Mouse (Mus musculus) naive thymus-derived CD4-positive, alpha-beta T cell, adult 2 months (primary cell): Measurements from ENCODE around the gene Nr0b2.
A peak's percentile ranks its signal among the peaks of the same experiment; 100 is the strongest.

ENCODE experiments used
- DNase-seq: peaks from one replicate; pipeline ENCODE4 v3.0.0-alpha.2; 2011; ENCODE audit warnings: low read depth

Gene Nr0b2

DNA sequence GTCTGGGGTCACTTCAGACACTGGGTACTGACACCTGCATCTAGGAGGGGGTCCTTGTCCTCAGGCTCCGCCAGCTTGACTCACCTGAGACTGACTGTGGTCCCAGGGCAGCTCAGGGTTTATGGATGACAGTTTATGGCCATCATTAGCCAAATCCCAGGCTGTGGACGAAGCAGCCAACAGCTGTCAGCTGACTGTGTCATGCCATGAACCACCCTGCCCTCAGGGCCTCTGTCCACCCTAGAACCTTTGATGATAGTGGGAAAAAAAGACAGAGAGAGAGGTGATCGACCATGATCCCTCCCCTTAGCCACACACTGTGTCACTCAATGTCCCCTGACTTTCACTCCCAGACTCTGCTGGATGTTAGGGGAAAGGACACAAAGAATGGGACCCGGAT lies 8.4 kb downstream of the Nr0b2 start:
- no peak for DNase-seq

DNA sequence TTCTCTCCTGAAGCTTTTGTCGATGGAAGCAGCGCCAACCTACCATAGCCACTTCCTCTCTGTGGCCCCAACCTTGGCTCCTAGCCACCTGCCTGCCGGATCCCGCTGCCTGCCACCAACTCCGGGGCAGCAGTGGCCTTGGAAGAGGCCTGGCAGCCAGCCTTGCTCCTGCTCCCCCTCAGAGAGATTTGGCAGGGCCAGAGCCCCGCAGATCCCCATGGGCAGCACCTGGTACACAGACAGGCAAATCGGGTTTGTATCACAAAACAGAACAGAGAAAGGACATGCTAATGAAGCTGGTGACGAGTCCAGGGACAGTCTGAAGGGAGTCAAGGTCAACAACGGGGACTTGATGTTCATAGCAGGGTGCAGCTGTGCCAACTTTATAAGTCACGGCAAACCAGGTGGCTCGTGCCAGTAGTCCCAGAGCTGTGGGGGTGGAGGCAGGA lies 10.0 kb downstream of the Nr0b2 start:
- no peak for DNase-seq

DNA sequence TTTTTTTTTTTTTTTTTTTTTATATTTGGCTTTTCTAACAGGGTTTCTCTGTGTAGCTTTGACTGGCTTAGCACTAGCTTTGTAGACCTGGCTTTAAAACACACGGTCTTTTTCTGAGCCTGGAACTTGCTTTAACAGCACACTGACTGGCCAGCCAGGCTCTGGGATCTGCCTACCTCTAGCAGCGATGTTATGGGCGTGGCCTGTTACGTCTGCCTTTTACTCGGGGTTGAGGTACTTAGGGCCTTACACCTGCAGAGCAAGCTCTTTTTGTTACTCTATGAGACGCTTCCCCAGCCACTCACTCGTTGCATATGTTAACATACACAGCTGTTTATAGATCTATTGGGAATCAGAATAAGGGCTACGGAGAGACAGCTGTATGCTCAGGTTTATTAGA lies 14.1 kb downstream of the Nr0b2 start:
- no peak for DNase-seq

DNA sequence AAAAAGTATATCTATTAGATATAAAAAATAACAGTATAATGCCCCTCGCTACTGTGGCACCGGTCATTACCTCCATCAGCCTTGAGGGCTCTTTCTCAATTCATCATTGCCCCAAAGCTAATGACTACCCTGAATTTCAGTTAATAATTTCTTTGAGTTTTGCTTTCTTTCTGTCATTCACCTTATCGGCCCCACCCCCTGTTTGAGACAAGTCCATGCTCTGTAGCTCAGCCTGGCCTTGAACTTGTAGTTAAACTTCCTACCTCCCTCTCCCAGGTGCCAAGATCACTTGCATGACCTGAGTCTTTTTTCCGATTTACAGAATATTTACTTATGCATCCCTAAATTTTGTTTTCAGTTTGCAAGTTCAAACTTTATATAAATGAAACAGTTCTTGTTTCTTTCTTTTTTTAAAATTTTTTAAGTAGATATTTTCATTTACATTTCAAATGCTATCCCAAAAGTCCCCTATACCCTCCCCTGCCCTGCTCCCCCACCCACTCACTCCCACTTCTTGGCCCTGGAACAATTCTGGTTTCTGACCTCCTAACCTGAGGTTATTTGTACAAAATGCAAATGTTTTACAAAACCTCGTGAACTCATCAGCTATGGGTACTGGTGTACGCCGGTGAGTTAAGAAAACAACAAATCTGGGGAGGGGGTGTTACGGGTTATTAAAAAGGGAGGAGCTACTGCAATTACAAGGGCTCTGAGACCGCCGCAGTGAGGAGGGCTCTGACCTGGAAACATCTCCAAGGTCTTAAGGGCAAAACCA lies 16.3 kb downstream of the Nr0b2 start:
- no peak for DNase-seq

DNA sequence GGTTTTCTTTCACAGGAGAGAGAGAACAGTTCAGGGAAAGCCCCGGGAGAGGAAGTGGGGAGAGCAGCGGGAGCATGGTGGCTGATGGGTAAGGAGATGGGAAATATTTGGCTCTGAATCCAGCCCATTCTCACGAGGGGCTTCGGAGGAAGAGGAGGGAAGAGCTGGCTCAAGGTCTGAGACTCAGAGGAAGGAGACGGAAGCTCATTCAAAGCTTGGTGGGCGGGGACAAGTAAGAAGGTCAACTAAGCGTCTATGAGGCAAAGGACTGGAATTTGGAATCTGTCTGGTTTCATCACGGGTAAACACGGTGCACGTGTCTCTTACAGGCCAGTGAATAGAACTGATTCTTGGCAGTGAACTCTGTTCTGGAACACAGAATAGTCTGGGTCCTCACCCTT lies 16.9 kb downstream of the Nr0b2 start:
- no peak for DNase-seq

DNA sequence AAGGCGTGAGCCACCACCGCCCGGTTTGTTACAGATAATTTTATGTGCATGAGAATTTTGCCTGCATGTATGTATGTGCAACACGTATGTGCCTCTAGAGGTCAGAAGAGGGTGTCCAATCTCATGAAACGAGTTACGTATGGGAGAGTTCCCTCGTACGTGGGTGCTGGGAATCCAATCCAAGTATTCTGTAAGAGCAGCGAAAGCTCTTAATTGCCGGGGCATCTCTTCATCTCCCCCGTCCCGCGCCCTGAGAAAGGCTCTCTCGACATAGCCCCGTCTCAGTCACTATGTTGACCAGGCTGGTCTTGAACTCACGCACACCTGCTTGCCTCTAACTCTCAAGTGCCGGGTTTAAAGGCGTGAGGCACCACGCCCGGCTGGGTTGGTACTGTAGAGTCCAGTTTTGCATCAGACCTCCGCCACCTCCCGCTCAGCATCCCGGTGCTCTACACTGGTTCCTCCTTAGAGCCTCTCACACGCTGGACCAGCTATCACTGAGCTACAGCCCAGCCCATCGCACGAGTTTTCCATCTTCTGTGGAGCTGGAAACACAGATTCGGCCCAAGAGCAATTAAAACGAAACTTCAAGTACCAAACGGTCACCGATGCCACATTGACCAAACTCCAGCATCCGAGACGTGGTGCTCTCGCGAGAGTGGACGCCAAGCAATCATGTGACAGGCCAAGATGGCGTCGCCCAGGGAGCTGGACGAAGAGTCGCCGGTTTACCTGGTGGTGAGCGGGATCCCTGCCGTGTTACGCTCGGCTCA lies 21.1 kb downstream of the Nr0b2 start, which contains the start of gene Gpatch3:
Gene Gpatch3 (plus strand): TSS at position 676 of the 773 bp plus-strand sequence.
- DNase-seq = peak; percentile 89

DNA sequence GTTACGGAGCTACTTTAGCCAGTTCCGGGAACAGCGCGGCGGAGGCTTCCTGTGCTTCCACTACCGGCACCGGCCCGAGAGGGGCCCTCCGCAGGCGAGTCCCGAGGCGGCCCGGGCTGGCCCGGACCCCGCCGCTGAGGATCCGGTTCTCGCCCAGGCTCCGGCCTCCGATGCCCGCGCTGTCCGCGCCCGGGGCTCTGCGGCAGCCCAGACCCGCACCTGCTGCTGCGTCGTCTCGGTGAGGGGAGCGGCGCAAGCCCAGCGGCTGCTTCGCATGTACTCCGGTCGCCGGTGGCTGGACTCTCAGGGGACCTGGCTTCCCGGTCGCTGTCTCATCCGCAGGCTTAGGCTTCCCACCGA lies 21.6 kb downstream of the Nr0b2 start:
- no peak for DNase-seq

DNA sequence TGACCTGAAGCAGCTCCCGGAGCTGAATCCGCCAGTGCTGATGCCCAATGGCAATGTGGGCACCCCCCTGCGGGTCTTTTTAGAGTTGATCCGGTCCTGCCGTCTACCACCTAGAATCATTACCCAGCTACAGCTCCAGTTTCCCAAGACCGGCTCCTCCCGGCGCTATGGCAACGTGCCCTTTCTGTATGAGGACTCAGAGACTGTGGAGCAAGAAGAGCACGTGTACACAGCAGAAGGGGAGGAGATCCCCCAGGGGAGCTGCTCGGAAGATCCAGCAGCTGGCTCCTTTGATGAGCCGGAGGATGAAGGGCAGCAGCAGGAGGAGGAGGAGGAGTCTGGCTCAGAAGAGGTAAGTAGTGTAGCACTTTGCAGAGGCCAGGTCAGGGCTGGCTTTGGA lies 24.8 kb downstream of the Nr0b2 start:
- no peak for DNase-seq

DNA sequence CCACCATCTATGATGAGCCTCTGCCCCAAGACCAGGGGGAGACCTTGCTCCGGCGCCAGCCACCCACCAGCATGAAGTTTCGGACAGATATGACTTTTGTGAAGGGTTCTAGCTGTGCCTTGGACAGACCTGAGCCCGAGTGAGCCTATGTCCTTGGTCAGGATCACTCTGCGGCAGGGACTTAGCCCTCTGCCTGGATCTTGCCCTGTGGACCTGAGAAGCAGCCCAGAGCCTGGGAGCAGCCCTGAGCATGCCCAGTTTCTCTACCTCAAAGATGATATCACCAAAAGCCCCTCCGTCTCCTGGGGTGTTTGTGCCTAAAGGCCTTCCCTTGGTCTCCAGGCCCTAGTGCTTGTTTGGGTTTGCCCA lies 30.5 kb downstream of the Nr0b2 start:
- no peak for DNase-seq

DNA sequence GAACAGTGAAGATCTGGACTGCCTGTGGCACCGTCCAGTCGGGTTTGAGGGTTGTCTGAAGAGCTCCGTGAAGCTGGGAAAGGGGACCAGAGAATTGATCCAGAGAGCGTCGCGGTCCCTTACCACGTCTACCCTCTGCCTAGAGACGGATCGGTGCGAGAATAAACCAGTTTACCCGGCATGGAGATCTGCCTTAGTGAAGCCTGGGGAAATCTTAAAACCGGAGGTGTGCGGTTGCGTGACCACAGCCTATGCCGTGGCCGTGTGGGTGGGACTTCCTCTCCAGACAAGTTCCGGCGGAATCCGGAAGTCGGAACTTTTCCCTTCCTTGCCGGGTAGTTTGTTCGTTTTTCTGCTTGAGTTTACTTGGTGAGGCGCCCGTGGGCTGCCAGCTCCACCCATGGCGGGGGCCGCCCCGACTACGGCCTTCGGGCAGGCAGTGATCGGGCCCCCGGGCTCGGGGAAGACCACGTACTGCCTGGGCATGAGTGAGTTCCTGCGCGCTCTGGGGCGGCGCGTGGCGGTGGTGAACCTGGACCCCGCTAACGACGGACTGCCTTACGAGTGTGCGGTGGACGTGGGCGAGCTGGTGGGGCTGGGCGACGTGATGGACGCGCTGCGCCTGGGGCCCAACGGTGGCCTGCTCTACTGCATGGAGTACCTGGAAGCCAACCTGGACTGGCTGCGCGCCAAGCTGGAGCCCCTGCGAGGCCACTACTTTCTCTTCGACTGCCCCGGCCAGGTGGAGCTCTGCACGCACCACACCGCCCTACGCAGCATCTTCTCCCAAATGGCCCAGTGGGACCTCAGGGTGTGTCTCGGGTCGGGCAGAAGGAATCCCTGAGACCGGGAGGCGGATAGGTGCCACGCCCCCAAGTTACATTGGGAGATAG lies 31.1 kb downstream of the Nr0b2 start, which contains the start of gene Gpn2:
Gene Gpn2 (plus strand): TSS at position 304 of the 893 bp plus-strand sequence.
- peak; percentile 91 for DNase-seq

DNA sequence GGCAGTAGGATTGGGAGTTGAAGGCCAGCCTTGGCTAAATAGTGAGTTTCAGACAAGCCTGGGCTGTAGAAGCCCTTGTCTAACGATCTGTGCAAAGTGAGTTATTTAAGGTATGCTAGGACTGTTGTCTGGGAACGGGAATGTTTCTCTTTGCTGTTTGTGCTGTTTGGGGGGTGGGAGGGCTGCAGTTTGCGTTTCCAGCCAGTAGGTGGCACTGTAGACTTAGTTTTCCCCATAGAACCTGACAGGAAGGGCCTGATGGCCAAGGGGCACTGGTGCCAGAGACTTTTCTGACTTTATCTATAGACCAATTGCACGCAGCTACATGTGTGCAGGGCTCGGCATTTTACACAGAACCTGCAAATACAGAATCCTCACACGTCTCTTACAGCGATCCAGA lies 39.4 kb downstream of the Nr0b2 start:
- DNase-seq = peak; percentile 87

DNA sequence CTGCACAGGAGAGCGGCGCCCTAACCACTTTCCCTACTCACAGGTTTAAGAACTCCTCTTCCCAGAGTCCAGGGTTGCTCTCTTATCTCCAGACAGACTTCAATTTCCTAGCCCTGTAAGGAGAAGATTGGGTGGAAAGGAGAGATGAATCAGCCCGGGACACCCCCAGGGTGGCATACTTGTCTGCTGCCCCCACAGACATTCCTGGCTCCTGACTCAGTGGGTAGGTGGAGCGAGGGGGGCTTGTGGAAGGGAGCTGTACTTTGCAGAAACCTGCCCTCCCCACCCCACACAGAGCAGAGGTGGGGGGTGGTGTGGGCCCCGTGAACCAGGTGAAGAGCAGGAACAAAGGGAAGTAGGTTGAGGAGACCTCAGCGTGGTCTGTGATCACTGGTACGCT lies 42.4 kb downstream of the Nr0b2 start:
- DNase-seq = no peak

DNA sequence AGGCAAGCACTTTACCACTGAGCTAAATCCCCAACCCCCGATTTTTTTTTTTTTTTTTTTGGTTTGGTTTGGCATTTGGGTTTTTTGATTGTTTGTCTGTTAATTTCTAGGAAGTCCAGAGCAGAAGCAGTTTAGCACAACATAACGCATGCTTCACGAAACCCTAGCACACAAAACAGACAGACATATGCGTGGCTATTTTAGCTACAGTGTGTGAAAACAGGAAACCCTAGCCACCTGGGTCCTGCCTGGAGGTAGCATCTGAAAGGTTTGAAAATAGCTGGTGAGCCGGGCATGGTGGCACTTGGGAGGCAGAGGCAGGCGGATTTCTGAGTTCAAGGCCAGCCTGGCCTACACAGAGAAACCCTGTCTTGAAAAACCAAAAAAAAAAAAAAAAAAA lies 42.9 kb downstream of the Nr0b2 start:
- no peak for DNase-seq

DNA sequence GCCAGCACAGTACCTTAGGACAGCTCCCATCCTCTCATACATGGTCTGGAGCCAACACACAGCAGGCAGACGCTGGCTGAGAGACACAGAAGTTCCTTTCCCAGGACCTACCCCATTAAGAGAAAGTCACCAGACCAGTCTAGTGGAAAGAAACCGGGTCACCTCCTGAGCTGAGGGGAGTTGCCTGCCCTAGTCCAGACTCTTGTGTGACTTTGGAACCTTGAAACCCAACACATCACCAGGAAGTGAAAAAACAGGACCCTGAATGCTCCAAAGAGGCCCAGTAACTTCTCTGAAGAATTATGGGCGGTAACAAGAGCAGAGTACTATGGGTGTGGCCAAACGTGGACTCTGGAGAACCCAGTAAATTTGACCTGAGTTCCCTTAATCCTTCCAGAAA lies 45.4 kb downstream of the Nr0b2 start:
- no peak for DNase-seq

DNA sequence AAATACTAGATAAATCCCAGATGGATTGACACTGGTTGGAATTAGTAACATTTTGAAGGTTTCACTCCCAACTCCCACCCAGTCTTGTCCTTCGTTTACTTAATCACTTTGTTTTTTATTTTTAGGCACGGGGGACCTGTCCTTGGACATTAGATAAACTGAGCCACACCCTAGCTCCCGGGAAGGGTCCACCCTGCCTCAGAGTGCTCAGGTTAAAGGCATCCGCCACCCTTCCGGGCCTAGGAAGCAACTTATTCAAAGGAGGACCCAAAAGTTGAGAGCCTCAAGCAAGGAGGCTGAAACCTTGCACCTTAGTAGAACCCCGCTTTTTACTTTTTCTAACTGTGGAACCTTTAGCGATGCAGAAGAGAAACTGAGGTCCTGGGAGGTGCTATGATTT lies 45.9 kb downstream of the Nr0b2 start:
- DNase-seq = no peak

DNA sequence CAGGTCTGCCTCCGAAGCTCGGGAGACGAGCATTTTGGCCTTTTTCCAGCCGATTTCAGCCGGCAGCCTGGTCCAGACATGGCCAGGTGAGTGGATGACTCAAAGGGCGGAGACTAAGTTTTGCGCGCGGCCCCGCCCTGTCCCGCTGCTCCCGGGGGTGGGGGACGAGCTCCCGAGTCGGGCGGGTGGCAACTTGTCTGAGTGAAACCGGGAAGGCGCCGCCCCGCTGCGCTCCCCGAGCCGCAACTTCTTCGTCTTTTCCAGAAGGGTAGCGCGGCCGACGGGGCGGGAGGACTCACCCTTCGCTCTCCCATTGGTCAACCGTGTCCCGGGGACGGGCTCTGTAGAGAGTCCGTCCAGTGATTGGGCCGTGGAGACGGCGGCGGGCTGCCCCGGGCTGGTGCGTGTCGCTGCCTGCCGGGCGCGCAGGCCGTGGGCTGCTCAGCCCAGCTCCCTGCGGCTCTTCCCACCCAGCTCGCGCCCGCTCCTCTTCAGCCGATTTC lies 46.4 kb downstream of the Nr0b2 start:
- DNase-seq = peak; percentile 80

DNA sequence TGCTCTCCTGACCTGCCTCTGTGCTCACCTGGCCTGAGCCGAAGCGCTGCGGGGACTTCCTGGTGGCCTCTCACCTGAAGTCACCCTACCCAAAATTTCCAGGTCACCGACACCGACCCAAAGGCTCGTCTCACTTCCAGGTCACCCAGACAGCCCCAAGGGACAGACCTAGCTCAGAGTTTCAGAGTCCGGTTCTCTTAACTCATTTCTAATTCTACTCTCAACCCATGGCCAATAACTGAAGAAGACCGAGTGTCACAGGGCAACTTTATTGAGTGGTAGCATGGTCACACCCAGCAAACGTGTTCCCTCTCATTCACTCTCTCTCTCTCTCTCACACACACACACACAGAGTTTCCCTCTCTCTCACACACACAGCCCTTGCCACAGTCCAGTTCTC lies 47.1 kb downstream of the Nr0b2 start:
- DNase-seq = no peak

DNA sequence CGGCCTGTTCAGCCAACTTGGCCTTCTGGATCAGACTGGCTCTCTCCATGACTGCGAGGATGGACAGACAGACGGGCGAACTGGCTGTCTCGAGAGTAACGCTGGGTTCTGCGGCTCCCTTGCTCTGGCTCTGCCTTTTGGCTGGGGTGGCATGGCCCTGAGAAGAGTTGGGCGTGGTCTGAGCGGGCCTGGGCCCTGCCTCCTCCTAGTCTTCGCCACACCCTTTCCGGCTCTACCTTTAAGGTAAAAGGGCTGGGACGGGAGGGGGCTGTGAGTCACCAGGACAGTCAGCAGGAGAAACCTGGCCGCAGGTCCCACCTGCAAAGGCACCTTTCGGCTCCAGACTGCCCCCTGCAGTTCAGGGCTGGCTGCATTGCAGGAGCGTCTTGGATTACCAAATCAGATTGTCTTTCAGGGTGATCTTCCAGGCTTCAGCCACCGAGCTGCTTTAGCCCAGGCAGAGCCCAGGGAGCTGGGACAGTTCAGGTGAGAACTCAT lies 48.6 kb downstream of the Nr0b2 start, which contains the start of gene Sfn:
Gene Sfn (minus strand): TSS at position 448 of the 498 bp plus-strand sequence.
- DNase-seq = peak; percentile 83

DNA sequence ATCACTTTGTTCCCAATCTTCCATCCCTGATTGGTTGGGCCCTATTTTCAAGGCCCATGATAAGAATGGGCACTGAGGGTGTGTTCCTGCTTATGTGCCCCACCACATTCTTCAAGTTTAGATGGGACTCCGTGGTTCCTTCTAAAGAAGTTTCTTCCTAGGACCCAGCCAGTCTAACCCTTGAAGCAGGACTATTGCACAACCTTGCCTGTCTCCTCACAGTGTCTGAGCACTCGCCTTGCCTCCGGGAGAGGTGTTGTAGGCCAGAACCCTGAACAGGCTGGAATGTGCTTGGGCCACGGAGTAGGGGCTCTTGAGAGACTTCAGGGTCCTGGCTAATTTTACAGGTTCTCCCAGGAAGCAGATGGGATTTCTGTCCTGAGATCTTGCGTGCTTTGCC lies 49.9 kb downstream of the Nr0b2 start:
- DNase-seq = no peak

DNA sequence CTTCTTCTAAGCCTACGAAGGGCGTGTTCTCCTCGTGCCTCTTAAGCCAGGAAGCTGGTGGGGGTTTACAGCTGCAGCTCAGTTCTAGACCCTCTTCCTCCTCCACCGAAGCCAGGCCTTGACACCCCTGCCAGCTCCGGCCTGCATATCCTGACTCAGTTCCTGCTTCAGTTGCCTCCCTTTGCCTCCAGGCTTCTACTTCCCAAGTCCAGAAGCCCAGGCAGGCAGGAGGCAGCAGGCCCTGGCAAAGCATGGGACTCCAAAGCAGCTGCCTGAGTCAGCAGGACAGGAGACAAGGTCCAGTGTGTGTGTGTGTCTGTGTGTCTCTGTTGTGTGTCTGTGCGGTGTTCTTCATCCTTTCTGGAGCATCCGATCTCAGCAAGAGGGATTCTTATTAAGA lies 51.0 kb downstream of the Nr0b2 start:
- no peak for DNase-seq

DNA sequence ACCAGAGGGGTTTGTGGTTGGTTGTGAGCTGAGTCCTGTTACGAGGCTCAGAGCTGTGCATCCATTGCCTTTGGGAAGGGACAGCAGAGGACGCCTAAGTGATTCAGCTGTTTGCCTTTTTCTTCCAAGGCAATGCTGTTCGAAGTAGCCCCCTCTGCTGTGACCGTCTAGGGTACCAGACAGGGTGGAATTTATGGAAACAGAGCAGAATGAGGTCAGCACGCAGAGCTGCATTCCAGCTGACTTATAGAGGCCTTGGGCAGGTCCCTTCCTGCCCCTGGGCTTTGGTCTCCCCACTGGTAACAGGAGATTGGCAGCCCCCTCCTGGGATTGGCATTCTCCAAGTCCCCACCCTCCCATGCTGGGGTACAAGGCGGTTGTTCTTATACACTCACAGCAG lies 51.7 kb downstream of the Nr0b2 start:
- no peak for DNase-seq

DNA sequence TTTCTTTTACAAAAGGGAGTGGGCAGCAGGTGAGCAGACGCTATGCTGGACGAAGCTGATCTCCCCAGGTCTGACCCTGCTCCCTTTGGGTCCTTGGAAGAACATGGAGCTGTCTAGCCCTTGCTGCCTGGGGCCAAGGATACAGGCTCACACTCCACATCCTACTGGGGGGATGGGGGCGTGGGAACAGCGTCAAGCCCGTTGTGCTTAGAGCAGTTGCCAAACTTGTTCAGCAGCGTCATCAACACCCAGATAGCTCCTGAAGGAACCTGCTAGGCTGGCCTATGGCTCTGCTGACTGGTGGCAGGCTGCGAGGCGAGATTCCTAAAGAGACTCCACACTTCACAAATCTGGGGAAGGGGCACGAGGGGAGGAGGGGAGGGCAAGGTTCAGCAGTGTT lies 52.2 kb downstream of the Nr0b2 start:
- DNase-seq = no peak
